Mouse (Mus musculus): ENCODE results near the gene Mrpl37. TPM values are rescaled to one million over a fixed set of nuclear protein-coding genes. Genes with fewer than 3 reads are reported as not detected.
"Not testable (repeated sequence)": the region's sequence is repeated elsewhere in the genome, so short reads cannot be mapped to it uniquely, and the experiment has no call there.

Mrpl37 gene
- 99.5 and 107 TPM in 2 replicates for polyA plus RNA-seq (2012; rRNA removed)

GRCm38 (mm10) chr4:107066252-107067124 lies at the start of gene Mrpl37, which contains the start of gene Cyb5rl:
TSS of gene Mrpl37 (minus strand) at chr4:107066868.
TSS of gene Cyb5rl (plus strand) at chr4:107066988.
- peaks cover 6% of the 10 kb centered on the region; the same call in 1 of the 2 replicates for H3K4me1 ChIP-seq (ENCODE audit: control insufficient read depth, insufficient read depth, low read length)
- TF ChIP-seq POLR2A (IDR thresholded peaks at IDR 0.05; ENCODE audit: borderline replicate concordance, insufficient read depth, low read length), result peak; percentile 78
- TF ChIP-seq CTCF (IDR thresholded peaks at IDR 0.05; ENCODE audit: borderline replicate concordance, insufficient read depth, low read depth, low read length), result no peak
- peak within 1 kb of the TSS; percentile 85 for H3K4me3 ChIP-seq (replicated peaks; ENCODE audit: insufficient read depth, low read depth, low read length)
- DNase-seq, result peak; percentile 97 to 98
- WGBS, result under 1% methylated on average over 60 of the region's 60 CpGs
- peak within 1 kb of the TSS; percentile 63; the same call in 1 of the 2 replicates for H3K27ac ChIP-seq (ENCODE audit: insufficient read depth, low read length)
- H3K27me3 ChIP-seq (ENCODE audit: control insufficient read depth, insufficient read depth, low read length), result no peaks in the 10 kb centered on the region

- Histone ChIP-seq H3K27me3 (ENCODE audit: control insufficient read depth, insufficient read depth, low read length) (no peaks in the 10 kb centered on the region), H3K4me1 (ENCODE audit: control insufficient read depth, insufficient read depth, low read length) (no peaks in the 10 kb centered on the region), H3K27ac (ENCODE audit: insufficient read depth, low read length) (no peak overlapping the region), H3K4me3 (replicated peaks; ENCODE audit: insufficient read depth, low read depth, low read length) (no peak overlapping the region)
- no peak for DNase-seq
- no peak for TF ChIP-seq POLR2A (IDR thresholded peaks at IDR 0.05; ENCODE audit: borderline replicate concordance, insufficient read depth, low read length)
- TF ChIP-seq CTCF (IDR thresholded peaks at IDR 0.05; ENCODE audit: borderline replicate concordance, insufficient read depth, low read depth, low read length), result no peak
- WGBS, result 76% methylated on average over 8 of the region's 8 CpGs
These were observed 47.6 kb upstream of the Mrpl37 start for GRCm38 (mm10) chr4:107114278-107114677.

DNA sequence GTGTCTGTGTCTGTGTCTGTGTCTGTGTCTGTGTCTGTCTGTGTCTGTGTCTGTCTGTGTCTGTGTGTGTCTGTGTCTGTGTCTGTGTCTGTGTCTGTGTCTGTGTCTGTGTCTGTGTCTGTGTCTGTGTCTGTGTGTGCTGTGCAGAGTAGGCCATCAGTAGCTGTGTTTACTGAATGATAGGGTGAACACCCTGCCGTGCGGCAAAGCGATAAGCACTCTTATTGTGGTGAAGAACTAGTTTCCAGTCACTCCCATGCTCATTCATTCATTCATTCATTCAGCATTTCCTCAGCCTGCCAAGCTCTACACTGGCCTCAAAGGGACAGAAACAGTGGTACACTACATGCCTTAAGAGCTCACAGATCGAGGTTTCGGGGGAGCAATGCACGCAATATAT lies 42.5 kb upstream of the Mrpl37 start:
- 96% methylated on average over 6 of the region's 6 CpGs for WGBS
- not testable (repeated sequence) for H3K27me3 ChIP-seq (ENCODE audit: control insufficient read depth, insufficient read depth, low read length); H3K4me3 ChIP-seq (replicated peaks; ENCODE audit: insufficient read depth, low read depth, low read length); H3K4me1 ChIP-seq (ENCODE audit: control insufficient read depth, insufficient read depth, low read length); H3K27ac ChIP-seq (ENCODE audit: insufficient read depth, low read length); DNase-seq

- Histone ChIP-seq H3K27ac (ENCODE audit: insufficient read depth, low read length) (no peak overlapping the region), H3K4me1 (ENCODE audit: control insufficient read depth, insufficient read depth, low read length) (no peaks in the 10 kb centered on the region; the same call in 1 of the 2 replicates), H3K4me3 (replicated peaks; ENCODE audit: insufficient read depth, low read depth, low read length) (no peak overlapping the region), H3K27me3 (ENCODE audit: control insufficient read depth, insufficient read depth, low read length) (no peaks in the 10 kb centered on the region)
- TF ChIP-seq POLR2A (IDR thresholded peaks at IDR 0.05; ENCODE audit: borderline replicate concordance, insufficient read depth, low read length) (no peak), CTCF (IDR thresholded peaks at IDR 0.05; ENCODE audit: borderline replicate concordance, insufficient read depth, low read depth, low read length) (no peak)
- 22% methylated on average over 13 of the region's 13 CpGs for WGBS
- DNase-seq, result no peak
These were observed 41.6 kb upstream of the Mrpl37 start for GRCm38 (mm10) chr4:107108291-107108731.

DNA sequence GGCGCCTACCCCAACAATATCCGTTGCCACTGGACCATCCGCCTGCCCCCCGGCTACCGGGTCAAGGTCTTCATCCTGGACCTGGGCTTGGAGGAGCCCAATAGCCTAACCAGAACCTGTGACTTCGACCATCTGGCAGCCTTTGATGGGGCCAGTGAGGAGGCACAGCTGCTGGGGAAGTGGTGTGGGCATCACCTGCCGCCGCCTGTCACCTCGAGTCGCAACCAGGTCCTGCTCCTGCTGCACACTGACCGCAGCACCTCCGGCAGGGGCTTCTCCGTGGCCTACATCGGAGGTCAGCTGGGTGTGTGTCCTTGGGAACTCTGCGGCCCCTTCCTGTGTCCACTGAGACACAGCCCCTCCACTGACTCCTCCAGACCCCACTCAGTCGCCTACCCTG lies 40.1 kb upstream of the Mrpl37 start:
- no peak overlapping the region for H3K4me3 ChIP-seq (replicated peaks; ENCODE audit: insufficient read depth, low read depth, low read length)
- no peaks in the 10 kb centered on the region; the same call in 1 of the 2 replicates for H3K4me1 ChIP-seq (ENCODE audit: control insufficient read depth, insufficient read depth, low read length)
- H3K27ac ChIP-seq (ENCODE audit: insufficient read depth, low read length), result no peak overlapping the region
- H3K27me3 ChIP-seq (ENCODE audit: control insufficient read depth, insufficient read depth, low read length), result no peaks in the 10 kb centered on the region
- TF ChIP-seq CTCF (IDR thresholded peaks at IDR 0.05; ENCODE audit: borderline replicate concordance, insufficient read depth, low read depth, low read length) (no peak), POLR2A (IDR thresholded peaks at IDR 0.05; ENCODE audit: borderline replicate concordance, insufficient read depth, low read length) (no peak)
- WGBS, result 88% methylated on average over 16 of the region's 16 CpGs
- DNase-seq, result no peak

DNA sequence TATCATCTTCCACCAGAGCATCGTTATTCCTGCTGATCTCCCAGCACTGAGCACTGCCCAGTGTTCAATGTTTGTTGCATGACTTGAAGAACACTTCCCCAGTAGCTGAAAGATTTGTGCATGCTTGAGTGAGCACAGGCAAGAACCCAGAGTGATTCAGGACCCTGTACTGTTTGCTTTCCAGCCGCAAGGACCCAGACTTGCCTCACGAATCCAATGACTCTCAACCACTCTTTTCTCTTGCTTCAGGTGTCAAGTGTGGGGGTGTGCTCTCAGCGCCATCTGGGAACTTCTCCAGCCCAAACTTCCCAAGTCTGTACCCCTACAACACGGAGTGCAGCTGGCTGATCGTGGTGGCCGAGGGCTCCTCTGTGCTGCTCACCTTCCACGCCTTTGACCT lies 35.6 kb upstream of the Mrpl37 start:
- Histone ChIP-seq H3K4me3 (replicated peaks; ENCODE audit: insufficient read depth, low read depth, low read length) (no peak overlapping the region), H3K27me3 (ENCODE audit: control insufficient read depth, insufficient read depth, low read length) (no peaks in the 10 kb centered on the region), H3K27ac (ENCODE audit: insufficient read depth, low read length) (no peak overlapping the region), H3K4me1 (ENCODE audit: control insufficient read depth, insufficient read depth, low read length) (no peaks in the 10 kb centered on the region)
- no peak for TF ChIP-seq CTCF (IDR thresholded peaks at IDR 0.05; ENCODE audit: borderline replicate concordance, insufficient read depth, low read depth, low read length)
- no peak for TF ChIP-seq POLR2A (IDR thresholded peaks at IDR 0.05; ENCODE audit: borderline replicate concordance, insufficient read depth, low read length)
- WGBS, result 75% methylated on average over 8 of the region's 8 CpGs
- no peak for DNase-seq

GRCm38 (mm10) chr4:107098791-107099525 lies 32.3 kb upstream of the Mrpl37 start:
- Histone ChIP-seq H3K27ac (ENCODE audit: insufficient read depth, low read length) (no peak overlapping the region), H3K27me3 (ENCODE audit: control insufficient read depth, insufficient read depth, low read length) (no peaks in the 10 kb centered on the region), H3K4me3 (replicated peaks; ENCODE audit: insufficient read depth, low read depth, low read length) (no peak overlapping the region), H3K4me1 (ENCODE audit: control insufficient read depth, insufficient read depth, low read length) (peaks cover 5% of the 10 kb centered on the region; the same call in 1 of the 2 replicates)
- no peak for DNase-seq
- 55% methylated on average over 17 of the region's 17 CpGs for WGBS
- TF ChIP-seq POLR2A (IDR thresholded peaks at IDR 0.05; ENCODE audit: borderline replicate concordance, insufficient read depth, low read length) (no peak), CTCF (IDR thresholded peaks at IDR 0.05; ENCODE audit: borderline replicate concordance, insufficient read depth, low read depth, low read length) (no peak)

Data from cerebellum, adult 2 months (tissue).